Mouse (Mus musculus) lung, adult 18-20 months (tissue): ENCODE results near the gene Clca3b.
"Not testable (repeated sequence)": the region's sequence is repeated elsewhere in the genome, so short reads cannot be mapped to it uniquely, and the experiment has no call there.

Source experiments
- DNase-seq, 2 experiments: peaks; one replicate each; pipeline ENCODE4 v3.0.0; 2022; ENCODE audit warnings: mixed read lengths in 2 of 2

Gene Clca3b

GRCm38 (mm10) chr3:144849014-144849556, at the start of gene Clca3b:
TSS of gene Clca3b (minus strand) at chr3:144849357.
- DNase-seq = not testable (repeated sequence)

DNA sequence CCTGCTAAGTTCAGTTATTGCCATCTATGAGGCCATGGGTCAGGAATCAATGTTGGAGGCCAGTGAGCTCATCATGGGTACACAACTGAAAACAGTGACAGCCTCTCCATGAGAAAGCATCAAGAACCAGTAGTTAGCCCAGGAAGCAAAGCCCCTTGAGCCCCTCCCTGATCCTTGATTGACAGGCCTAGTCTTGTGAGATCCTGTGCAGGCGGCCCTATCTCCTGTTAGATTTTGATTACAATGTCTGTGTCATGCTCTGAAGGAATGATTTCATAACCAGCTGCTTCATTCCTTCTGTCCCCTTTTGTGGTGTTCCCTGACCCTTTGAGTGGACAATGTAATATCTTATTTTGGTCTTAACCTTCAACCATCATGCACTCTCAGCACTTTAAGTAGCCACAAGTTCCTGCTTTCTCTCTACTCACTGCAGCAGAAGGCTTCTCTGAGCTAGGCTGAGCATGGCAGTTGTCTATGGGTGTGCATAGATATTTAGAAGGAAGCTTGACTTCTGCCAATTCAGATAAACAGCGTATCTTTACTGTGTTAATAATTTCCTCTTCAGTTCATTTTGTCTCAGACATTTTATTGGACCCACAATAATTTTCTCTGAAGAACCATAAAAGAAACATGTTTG, 48.0 kb upstream of the Clca3b start:
- no peak for DNase-seq

- no peak for DNase-seq
Observed at GRCm38 (mm10) chr3:144890246-144890758, 41.1 kb upstream of the Clca3b start.

DNA sequence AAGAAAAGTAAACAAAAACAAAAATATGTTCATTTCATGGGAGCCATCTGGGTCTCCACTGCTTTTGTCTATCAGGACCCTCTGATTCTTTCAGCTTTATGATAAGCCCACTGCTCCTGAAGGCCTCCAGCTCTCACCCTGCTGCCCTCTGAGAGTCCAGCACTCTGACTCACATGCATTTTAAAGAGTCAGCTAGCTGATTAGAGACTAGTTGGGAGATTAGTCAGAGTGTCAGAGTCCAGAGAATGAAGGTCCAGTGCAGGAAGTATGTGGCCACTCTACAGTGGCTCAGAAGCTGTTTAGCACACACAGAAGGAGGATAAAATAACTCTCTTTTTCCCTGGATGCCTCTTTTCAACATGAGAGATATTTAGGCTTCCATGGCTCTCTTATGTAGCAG, 37.8 kb upstream of the Clca3b start:
- no peak for DNase-seq

DNA sequence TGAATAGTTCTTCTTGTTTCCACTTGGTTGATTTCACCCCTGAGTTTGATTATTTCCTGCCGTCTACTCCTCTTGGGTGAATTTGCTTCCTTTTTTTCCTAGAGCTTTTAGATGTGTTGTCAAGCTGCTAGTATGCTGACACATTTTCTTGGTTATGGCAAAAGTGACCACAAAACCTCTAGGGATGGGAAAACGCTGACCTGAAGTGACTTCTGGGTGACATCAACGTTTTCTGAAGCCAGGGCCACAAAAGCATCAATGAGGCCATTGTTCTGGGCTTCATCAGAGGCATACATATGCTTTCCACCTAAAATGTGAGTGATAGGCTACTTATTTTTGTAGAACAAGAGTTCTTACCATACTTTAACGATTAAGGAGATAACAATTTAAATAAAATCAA, 22.9 kb upstream of the Clca3b start:
- DNase-seq = not testable (repeated sequence)

DNA sequence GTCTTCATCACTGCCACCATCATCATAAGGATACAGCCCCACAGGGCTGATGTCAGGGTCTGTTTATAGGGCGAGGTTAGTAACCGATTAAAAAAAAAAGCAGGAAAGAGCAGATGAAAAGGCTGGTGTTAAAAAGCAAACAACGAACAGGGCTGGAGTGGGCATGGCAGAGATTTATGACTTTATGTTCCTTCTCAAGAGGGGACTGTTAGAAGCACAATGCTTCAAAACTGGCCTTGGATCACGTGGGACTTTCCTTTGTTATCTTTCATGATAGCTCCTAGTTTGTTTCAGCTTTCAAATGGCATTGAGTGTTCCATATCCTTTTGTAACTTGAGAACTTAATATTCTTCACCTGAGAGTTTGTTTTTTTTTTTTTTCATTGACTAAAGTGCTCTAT, 427 bp upstream of the Clca3b start:
- no peak for DNase-seq

- DNase-seq = no peak
Observed at GRCm38 (mm10) chr3:144827257-144827656, 21.9 kb downstream of the Clca3b start.

GRCm38 (mm10) chr3:144825151-144825550, 24.0 kb downstream of the Clca3b start:
- DNase-seq = peak; percentile 51 to 64

DNA sequence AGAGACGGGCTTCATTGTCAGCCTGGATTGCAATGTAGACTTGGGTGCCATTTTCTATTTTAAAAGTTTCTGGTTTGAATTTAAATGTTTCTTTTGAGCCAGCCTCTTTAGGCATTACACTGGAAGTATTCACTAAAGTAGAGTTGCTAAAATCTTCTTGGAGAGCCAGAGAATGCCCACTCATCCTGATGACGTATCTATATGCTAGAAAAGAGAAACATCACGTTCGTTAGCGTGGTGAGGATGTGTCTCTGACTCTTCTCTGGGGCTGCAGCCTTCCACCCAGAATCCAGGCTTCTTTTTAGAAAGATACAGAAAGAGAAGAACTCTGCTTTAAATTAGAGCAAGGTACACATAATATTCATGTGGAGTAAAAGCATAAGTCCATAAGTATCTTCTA, 25.8 kb downstream of the Clca3b start:
- DNase-seq = no peak

- DNase-seq = no peak
Observed at GRCm38 (mm10) chr3:144820632-144821031, 28.5 kb downstream of the Clca3b start.

GRCm38 (mm10) chr3:144819219-144819618, 29.9 kb downstream of the Clca3b start, which contains the start of gene Clca3a2:
TSS of gene Clca3a2 (minus strand) at chr3:144819494.
- not testable (repeated sequence) for DNase-seq

GRCm38 (mm10) chr3:144813336-144813735, 35.8 kb downstream of the Clca3b start:
- not testable (repeated sequence) for DNase-seq

DNA sequence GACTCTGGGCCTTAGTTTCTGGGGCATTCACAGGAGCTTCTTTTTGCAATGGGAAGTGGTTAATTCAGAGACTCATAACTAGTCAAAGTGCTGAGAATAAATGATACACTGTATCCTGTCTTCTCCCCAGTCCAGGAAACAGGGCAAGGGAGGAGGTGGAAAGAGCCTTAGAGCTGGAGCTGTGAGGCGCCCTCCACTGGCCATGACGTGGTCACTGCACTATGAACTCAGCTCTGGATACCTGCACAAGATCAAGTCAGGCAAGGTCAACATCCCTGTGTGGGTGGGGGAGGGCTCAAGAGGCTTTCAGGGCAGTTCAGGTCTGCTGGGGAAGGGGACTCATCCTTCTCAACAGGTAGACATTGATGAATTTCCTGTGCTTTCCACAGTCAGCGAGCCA, 37.3 kb downstream of the Clca3b start:
- DNase-seq = no peak

DNA sequence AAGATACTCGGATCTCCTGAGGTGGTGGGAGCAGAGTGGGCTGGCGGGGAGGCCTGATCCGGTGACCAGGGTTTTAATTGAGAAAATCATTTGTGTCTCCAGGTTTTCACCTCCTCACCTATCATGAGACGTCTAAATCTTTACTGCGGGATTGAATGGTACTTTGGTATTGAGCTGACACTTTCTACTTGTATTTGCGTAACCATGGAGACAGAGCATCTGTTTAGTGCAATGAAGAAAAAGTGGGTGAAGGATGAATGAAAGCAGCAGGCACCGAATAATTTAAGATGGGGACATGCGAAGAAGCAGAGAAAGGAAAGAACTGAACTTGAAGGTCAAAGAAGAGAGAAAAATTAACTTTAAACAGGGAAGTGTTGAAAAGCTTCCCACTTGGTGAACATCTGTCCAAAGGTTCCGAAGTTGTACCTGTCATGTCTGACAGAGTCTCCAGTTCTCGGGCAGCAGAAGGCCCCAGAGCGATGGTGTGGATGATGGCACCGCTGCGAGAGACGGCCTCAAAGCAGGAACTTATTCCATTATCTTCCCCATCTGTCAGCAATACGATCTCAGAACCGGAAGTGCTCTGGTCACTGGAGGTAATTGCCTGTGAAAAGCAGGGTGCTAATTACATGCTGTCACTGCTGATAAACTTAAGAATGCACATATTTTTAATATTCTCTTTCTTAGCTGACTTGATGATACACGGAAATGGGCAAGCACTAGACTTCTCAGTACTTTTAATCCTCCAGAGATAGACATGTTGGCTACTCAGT, 40.8 kb downstream of the Clca3b start:
- DNase-seq = not testable (repeated sequence)

DNA sequence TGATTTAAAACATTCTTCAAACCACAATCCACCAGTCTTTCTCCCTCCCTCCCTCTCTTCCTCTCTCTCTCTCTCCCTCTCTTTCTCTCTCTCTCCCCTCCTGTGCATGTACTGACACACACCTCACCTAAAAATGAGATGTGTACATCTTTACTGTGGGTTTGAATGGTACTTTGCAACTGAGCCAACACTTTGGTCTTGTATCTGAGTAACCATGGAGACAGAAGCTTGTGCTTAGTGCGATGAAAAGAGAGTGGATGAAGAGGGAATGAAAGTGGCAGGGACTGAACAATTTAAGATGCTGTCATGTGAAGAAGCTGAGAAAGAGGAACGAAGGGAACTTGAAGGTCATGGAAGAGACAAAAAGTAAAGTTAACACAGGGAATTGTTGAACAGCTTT, 42.5 kb downstream of the Clca3b start:
- DNase-seq = not testable (repeated sequence)

- peak in 1 of 2 experiments; percentile 3 for DNase-seq
Observed at GRCm38 (mm10) chr3:144801861-144802260, 47.3 kb downstream of the Clca3b start.

GRCm38 (mm10) chr3:144785181-144786148, 63.7 kb downstream of the Clca3b start:
- DNase-seq = no peak
